Mouse (Mus musculus) lung, embryonic 16.5 days (tissue): ENCODE measurements around the gene Bricd5. TPM values are rescaled to one million over a fixed set of nuclear protein-coding genes. Genes with fewer than 3 reads are reported as not detected.
A peak's percentile ranks its signal among the peaks of the same experiment; 100 is the strongest.
"Not testable (repeated sequence)": the region's sequence is repeated elsewhere in the genome, so short reads cannot be mapped to it uniquely, and the experiment has no call there.

Experiments
- ATAC-seq: fragments of 200-750 bp; cut with Nextera tagmentation; 2 replicates; pipeline ENCODE4 v1.8.0; 2017; ENCODE audit warnings: low read depth, mild to moderate bottlenecking, moderate library complexity
- H3K27ac ChIP-seq: fragments of 300-500 bp; sonication (generic); 2 replicates; pipeline ENCODE4 v1.5.1; 2014; ENCODE audit warnings: mild to moderate bottlenecking, control low read depth, low read length
- H3K27me3 ChIP-seq: fragments of 300-500 bp; sonication (generic); 2 replicates; pipeline ENCODE4 v1.6.1; 2014; ENCODE audit warnings: low read depth, low read length, mixed read lengths; ENCODE audit not compliant: control insufficient read depth, insufficient read depth
- H3K36me3 ChIP-seq: fragments of 300-500 bp; sonication (generic); 2 replicates; pipeline ENCODE4 v1.6.1; 2014; ENCODE audit warnings: low read length; ENCODE audit not compliant: control insufficient read depth, insufficient read depth
- H3K4me1 ChIP-seq: fragments of 300-500 bp; sonication (generic); replicated peaks from 2 replicates; pipeline ENCODE4 v1.6.1; 2014; ENCODE audit warnings: low read length, mixed read lengths; ENCODE audit not compliant: control insufficient read depth, insufficient read depth
- H3K4me2 ChIP-seq: fragments of 300-500 bp; sonication (generic); 2 replicates; pipeline ENCODE4 v1.6.1; 2014; ENCODE audit warnings: low read depth, low read length, control low read depth
- H3K4me3 ChIP-seq: fragments of 300-500 bp; sonication (generic); 2 replicates; pipeline ENCODE4 v1.5.1; 2014; ENCODE audit warnings: mild to moderate bottlenecking, low read length, control low read depth
- H3K9ac ChIP-seq: fragments of 300-500 bp; sonication (generic); 2 replicates; pipeline ENCODE4 v1.6.1; 2014; ENCODE audit warnings: low read length, control low read depth
- H3K9me3 ChIP-seq: fragments of 300-500 bp; sonication (generic); 2 replicates; pipeline ENCODE4 v1.6.1; 2016; ENCODE audit warnings: low read length; ENCODE audit not compliant: control insufficient read depth
- WGBS: fragments of 180-500 bp; shearing (Covaris S2); extraction: QIAGEN DNeasy Blood & Tissue Kit; methylation state at CpG from one replicate; pipeline ENCODE4 v1.1.7; 2014; 5-methylcytosine and 5-hydroxymethylcytosine counted together
- polyA plus RNA-seq: library from polyadenylated mRNA; unstranded; fragments of >200 nt; fragmentation: Nextera tagmentation; extraction: Ambion mirVana; gene quantifications from 2 replicates; pipeline ENCODE4 v1.2.1, GENCODE M21; 2015

Gene Bricd5
- not detected in 2 replicates for polyA plus RNA-seq

DNA sequence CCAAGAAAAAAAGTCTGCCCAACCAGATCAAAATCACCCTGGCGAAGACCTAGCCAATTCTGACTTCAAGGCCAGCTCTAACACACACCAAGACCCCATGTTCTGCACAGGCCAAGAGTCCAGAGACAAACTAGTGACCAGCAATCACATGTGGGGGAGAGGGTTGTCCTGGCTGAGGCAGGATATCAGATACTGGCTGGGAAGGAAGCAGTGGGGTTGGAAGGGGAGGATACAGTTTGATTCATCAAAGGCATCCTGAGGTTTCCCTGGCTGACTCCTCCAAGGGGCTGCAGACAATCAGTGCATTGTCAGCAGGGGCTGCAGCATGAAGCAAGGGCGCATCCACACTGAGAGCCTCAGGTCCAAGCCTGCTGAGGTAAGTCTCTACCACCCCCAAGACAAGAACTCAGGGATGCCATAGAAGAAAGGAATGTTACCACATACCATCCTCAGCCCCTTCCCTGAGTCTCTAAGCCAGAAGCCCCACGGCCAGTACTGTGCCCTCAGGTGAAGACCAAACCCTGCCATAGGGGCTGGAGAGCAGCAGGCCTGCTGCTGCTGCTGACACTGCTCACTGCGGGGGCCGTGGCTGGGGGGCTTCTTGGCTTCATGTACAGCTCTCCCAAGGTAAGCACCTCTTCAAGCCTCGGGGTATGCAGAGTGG, at the start of gene Bricd5:
Gene Bricd5, plus strand, starts transcription at position 273 of the 664 bp plus-strand sequence.
- peaks cover 29% of the 10 kb centered on the region for H3K4me1 ChIP-seq
- no peak within 1 kb of the TSS for H3K4me3 ChIP-seq
- no peak within 1 kb of the TSS for H3K27ac ChIP-seq
- H3K27me3 ChIP-seq, result no peaks in the 10 kb centered on the region
- ATAC-seq, result no peak
- no peaks in the 10 kb centered on the region for H3K9me3 ChIP-seq
- H3K9ac ChIP-seq, result no peak within 1 kb of the TSS
- 74% methylated on average over 6 of the region's 6 CpGs for WGBS
- H3K36me3 ChIP-seq, result peaks cover 23% of the 10 kb centered on the region
- H3K4me2 ChIP-seq, result no peak within 1 kb of the TSS

DNA sequence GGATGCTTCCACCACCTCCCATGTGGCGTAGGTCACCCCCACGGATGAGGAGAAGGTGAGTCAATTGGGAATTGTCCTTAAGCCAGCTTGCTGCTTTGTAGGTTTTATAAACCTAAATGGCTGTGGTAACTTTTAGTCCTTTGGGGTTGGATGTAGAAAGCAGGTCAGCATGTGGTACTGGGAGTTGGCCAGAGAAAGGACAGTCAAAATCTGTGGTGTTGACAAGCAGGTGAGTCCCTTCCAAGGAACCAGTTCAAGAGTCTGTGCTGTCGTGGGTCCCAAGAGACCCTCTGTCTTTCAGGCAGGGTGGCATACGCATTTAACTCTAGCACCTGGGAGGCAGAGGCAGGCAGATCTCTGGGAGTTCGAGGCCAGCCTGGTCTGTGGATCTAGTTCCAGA, 49.2 kb upstream of the Bricd5 start:
- no peak for ATAC-seq
- 85% methylated on average over 5 of the region's 5 CpGs for WGBS
- Histone ChIP-seq H3K4me3 (no peak overlapping the region), H3K4me1 (peaks cover 13% of the 10 kb centered on the region), H3K27me3 (no peaks in the 10 kb centered on the region), H3K4me2 (no peak overlapping the region), H3K27ac (no peak overlapping the region), H3K36me3 (peaks cover 50% of the 10 kb centered on the region), H3K9ac (no peak overlapping the region), H3K9me3 (no peaks in the 10 kb centered on the region)

DNA sequence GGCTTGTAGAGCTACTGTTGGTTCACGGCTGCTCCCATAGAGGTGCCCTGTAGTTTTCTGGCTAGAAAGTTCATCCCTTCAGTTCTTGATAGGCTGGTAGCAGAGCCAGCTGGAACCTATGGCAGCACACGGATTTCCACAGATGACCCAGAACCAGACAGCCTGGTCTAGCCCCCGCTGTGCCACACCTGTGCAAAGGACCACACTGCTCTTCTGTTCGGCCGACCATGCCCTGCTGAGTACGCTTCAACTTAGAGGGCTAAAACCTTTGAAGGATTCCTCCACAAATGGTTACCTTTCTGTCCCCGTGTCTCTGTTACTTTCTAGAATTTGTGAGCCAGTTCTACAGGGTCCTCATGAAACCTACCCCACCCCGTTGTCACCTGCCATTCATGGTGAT, 48.4 kb upstream of the Bricd5 start:
- not testable (repeated sequence) for H3K27ac ChIP-seq, ATAC-seq, H3K27me3 ChIP-seq, H3K9ac ChIP-seq, H3K4me2 ChIP-seq, H3K4me3 ChIP-seq, H3K9me3 ChIP-seq
- Histone ChIP-seq H3K36me3 (peaks cover 42% of the 10 kb centered on the region), H3K4me1 (peaks cover 13% of the 10 kb centered on the region)
- WGBS, result 97% methylated on average over 4 of the region's 8 CpGs

- WGBS, result 90% methylated on average over 7 of the region's 7 CpGs
- peaks cover 13% of the 10 kb centered on the region for H3K4me1 ChIP-seq
- peak overlapping the region; percentile 76 for H3K4me2 ChIP-seq
- H3K27me3 ChIP-seq, result no peaks in the 10 kb centered on the region
- H3K27ac ChIP-seq, result peak overlapping the region; percentile 98
- no peak overlapping the region; the same call in 1 of the 2 replicates for H3K9ac ChIP-seq
- no peak for ATAC-seq
- peak overlapping the region; percentile 85 for H3K4me3 ChIP-seq
- no peaks in the 10 kb centered on the region for H3K9me3 ChIP-seq
- H3K36me3 ChIP-seq, result peaks cover 38% of the 10 kb centered on the region
Measured at GRCm38 (mm10) chr17:24425905-24426304, 47.8 kb upstream of the Bricd5 start.

- ATAC-seq, result peak; percentile 100
- H3K9me3 ChIP-seq, result no peaks in the 10 kb centered on the region
- H3K9ac ChIP-seq, result peak within 1 kb of the TSS; percentile 93
Measured at GRCm38 (mm10) chr17:24426471-24427169, 47.1 kb upstream of the Bricd5 start, which contains the start of gene Eci1. Gene Eci1, plus strand, starts transcription at chr17:24426641.

DNA sequence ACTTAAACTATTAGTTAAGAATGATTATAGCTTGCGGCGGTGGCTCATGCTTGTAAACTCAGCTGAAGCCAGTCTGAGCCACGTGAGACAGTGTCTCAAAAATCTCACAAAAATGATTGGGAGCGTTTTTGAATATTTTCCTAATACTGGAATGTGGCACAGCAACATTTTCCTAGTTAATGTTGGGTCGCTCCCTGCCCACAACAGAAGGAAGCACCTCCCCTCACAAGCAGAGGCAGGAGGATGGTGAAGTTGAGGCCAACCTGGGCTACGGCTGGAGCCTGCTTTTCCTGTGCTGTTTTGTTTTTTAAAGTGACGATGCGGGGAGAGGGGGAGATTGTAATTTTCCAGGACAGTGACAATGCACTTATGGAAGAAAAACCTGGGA, 46.5 kb upstream of the Bricd5 start:
- ATAC-seq, result peak; percentile 16; the same call in 1 of the 2 replicates
- WGBS, result 1% methylated on average over 8 of the region's 8 CpGs
- no peaks in the 10 kb centered on the region for H3K9me3 ChIP-seq
- peak overlapping the region; percentile 93 for H3K9ac ChIP-seq
- H3K27me3 ChIP-seq, result no peaks in the 10 kb centered on the region
- H3K4me2 ChIP-seq, result peak overlapping the region; percentile 76
- peaks cover 13% of the 10 kb centered on the region for H3K4me1 ChIP-seq
- H3K27ac ChIP-seq, result peak overlapping the region; percentile 98
- H3K36me3 ChIP-seq, result peaks cover 27% of the 10 kb centered on the region
- peak overlapping the region; percentile 85 for H3K4me3 ChIP-seq

More at GRCm38 (mm10) chr17:24426471-24427169, 47.1 kb upstream of the Bricd5 start, which contains the start of gene Eci1:
- WGBS, result under 1% methylated on average over 48 of the region's 48 CpGs
- Histone ChIP-seq H3K36me3 (peaks cover 32% of the 10 kb centered on the region), H3K4me1 (peaks cover 13% of the 10 kb centered on the region), H3K27ac (peak within 1 kb of the TSS; percentile 98), H3K4me3 (peak within 1 kb of the TSS; percentile 85), H3K4me2 (peak within 1 kb of the TSS; percentile 76), H3K27me3 (no peaks in the 10 kb centered on the region)

GRCm38 (mm10) chr17:24429201-24429983, 44.3 kb upstream of the Bricd5 start:
- Histone ChIP-seq H3K9me3 (no peaks in the 10 kb centered on the region), H3K9ac (no peak overlapping the region), H3K4me1 (peaks cover 13% of the 10 kb centered on the region), H3K4me3 (no peak overlapping the region), H3K4me2 (no peak overlapping the region), H3K36me3 (peaks cover 8% of the 10 kb centered on the region), H3K27ac (no peak overlapping the region), H3K27me3 (no peaks in the 10 kb centered on the region)
- ATAC-seq, result no peak
- 72% methylated on average over 14 of the region's 14 CpGs for WGBS

- Histone ChIP-seq H3K9ac (no peak overlapping the region), H3K4me1 (no peaks in the 10 kb centered on the region), H3K4me3 (no peak overlapping the region), H3K4me2 (no peak overlapping the region), H3K36me3 (peaks cover 21% of the 10 kb centered on the region), H3K27ac (no peak overlapping the region), H3K27me3 (no peaks in the 10 kb centered on the region), H3K9me3 (no peaks in the 10 kb centered on the region)
- 60% methylated on average over 5 of the region's 5 CpGs for WGBS
- ATAC-seq, result 0 out of 2 replicates have a peak, but pooled peaks have one; percentile 27
Measured at GRCm38 (mm10) chr17:24437016-24437415, 36.7 kb upstream of the Bricd5 start.

GRCm38 (mm10) chr17:24440377-24440776, 33.3 kb upstream of the Bricd5 start:
- Histone ChIP-seq H3K27me3 (no peaks in the 10 kb centered on the region), H3K9ac (no peak overlapping the region), H3K4me2 (no peak overlapping the region), H3K4me1 (no peaks in the 10 kb centered on the region), H3K27ac (no peak overlapping the region), H3K9me3 (no peaks in the 10 kb centered on the region), H3K36me3 (peaks cover 28% of the 10 kb centered on the region), H3K4me3 (no peak overlapping the region)
- WGBS, result 87% methylated on average over 8 of the region's 8 CpGs
- ATAC-seq, result no peak
